Mouse (Mus musculus) intestine, postnatal 0 days (tissue): ENCODE measurements around the gene Rad51b. TPM values are rescaled to one million over a fixed set of nuclear protein-coding genes. Genes with fewer than 3 reads are reported as not detected.

Experiments
- ATAC-seq: fragments of 200-750 bp; cut with Nextera tagmentation; 2 replicates; pipeline ENCODE4 v1.8.0; 2017; ENCODE audit warnings: mild to moderate bottlenecking, moderate TSS enrichment, moderate library complexity
- H3K27ac ChIP-seq: fragments of 300-500 bp; sonication (generic); 2 replicates; pipeline ENCODE4 v1.5.1; 2014; ENCODE audit warnings: mild to moderate bottlenecking, low read depth, low read length, moderate library complexity
- H3K27me3 ChIP-seq: fragments of 300-500 bp; sonication (generic); replicated peaks from 2 replicates; pipeline ENCODE4 v1.6.1; 2014; ENCODE audit warnings: low read length, mixed read lengths; ENCODE audit not compliant: control insufficient read depth, insufficient read depth
- H3K36me3 ChIP-seq: fragments of 300-500 bp; sonication (generic); 2 replicates; pipeline ENCODE4 v1.6.1; 2014; ENCODE audit warnings: mild to moderate bottlenecking, moderate library complexity; ENCODE audit not compliant: control insufficient read depth, insufficient read depth
- H3K4me1 ChIP-seq: fragments of 300-500 bp; sonication (generic); replicated peaks from 2 replicates; pipeline ENCODE4 v1.6.1; 2014; ENCODE audit warnings: antibody characterized with exemption, low read length, mixed read lengths; ENCODE audit not compliant: control insufficient read depth, insufficient read depth
- H3K4me2 ChIP-seq: fragments of 300-500 bp; sonication (generic); replicated peaks from 2 replicates; pipeline ENCODE4 v1.6.1; 2014; ENCODE audit warnings: low read depth, mild to moderate bottlenecking, moderate library complexity
- H3K4me3 ChIP-seq: fragments of 300-500 bp; sonication (generic); 2 replicates; pipeline ENCODE4 v1.5.1; 2014; ENCODE audit warnings: low read depth, low read length
- H3K9ac ChIP-seq: fragments of 300-500 bp; sonication (generic); 2 replicates; pipeline ENCODE4 v1.6.1; 2014; ENCODE audit warnings: mild to moderate bottlenecking, low read depth, low read length
- H3K9me3 ChIP-seq: fragments of 300-500 bp; sonication (generic); 2 replicates; pipeline ENCODE4 v1.6.1; 2016; ENCODE audit warnings: mixed run types; ENCODE audit not compliant: control insufficient read depth
- CTCF ChIP-seq: sonication (generic); IDR thresholded peaks from 2 replicates; pipeline ENCODE4 v1.5.1; 2016; ENCODE audit warnings: low read depth, mild to moderate bottlenecking, control low read depth, antibody characterized with exemption, moderate library complexity
- WGBS: fragments of 180-500 bp; shearing (Covaris S2); extraction: QIAGEN DNeasy Blood & Tissue Kit; methylation state at CpG from one replicate; pipeline ENCODE4 v1.1.7; 2014; 5-methylcytosine and 5-hydroxymethylcytosine counted together
- polyA plus RNA-seq: library from polyadenylated mRNA; unstranded; fragments of >200 nt; fragmentation: Nextera tagmentation; extraction: Ambion mirVana; gene quantifications from 2 replicates; pipeline ENCODE4 v1.2.1, GENCODE M21; 2015

The Rad51b gene
- polyA plus RNA-seq, 1 experiment from 2014 or later: 1.9 TPM

DNA sequence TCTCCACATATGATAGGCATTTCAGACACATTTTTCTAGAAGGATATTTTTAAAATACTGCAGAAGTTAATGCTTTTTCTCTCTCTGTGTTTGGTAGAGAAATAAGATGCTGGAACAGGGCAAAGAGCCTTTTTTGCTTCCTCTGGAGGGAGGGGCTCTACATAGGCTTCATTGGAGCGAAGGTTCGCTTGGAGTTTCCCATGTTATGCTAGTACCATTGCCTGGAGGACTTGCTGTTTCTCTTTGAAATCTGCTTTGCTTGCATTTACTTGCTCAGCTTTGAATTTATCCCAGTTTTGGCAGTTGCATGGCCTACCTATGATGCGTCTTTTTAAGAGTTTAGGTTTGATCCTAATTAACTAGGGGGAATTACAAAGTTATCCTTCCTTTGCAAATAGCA is 92.2 kb downstream of the Rad51b start:
- ATAC-seq: no peak

DNA sequence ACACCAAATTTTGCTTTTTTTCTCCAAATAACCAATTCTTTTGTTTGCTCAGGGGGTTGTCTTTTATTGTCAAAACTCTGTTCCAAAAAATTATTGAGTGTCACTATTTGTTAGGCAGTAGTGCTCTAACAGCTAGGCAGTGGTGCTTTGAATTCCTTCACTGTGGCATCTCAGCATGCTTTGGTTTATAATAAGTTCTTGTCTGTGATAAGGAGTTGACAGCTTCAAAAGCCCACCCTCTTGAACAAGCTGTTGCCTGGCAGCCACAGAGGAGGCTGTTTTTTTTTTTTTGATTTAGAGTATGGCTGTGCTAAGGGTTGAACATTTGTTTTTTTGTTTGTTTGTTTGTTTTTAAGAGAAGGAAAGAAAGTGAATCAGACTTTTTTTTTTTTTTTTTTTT is 92.9 kb downstream of the Rad51b start:
- Histone ChIP-seq H3K4me1 (no peaks in the 10 kb centered on the region), H3K4me2 (no peak overlapping the region), H3K36me3 (no peaks in the 10 kb centered on the region), H3K27me3 (no peaks in the 10 kb centered on the region), H3K9me3 (no peaks in the 10 kb centered on the region), H3K27ac (no peak overlapping the region), H3K9ac (no peak overlapping the region), H3K4me3 (no peak overlapping the region)
- ATAC-seq: no peak
- no peak for TF ChIP-seq CTCF

More for the DNA sequence above, 92.2 kb downstream of the Rad51b start:
- no peaks in the 10 kb centered on the region for H3K9me3 ChIP-seq
- H3K4me1 ChIP-seq: peaks cover 3% of the 10 kb centered on the region; the same call in 1 of the 2 replicates
- no peak for TF ChIP-seq CTCF
- H3K4me2 ChIP-seq: no peak overlapping the region
- H3K9ac ChIP-seq: no peak overlapping the region
- 92% methylated on average over 3 of the region's 3 CpGs for WGBS
- H3K27me3 ChIP-seq: no peaks in the 10 kb centered on the region
- H3K4me3 ChIP-seq: no peak overlapping the region
- no peak overlapping the region for H3K27ac ChIP-seq
- H3K36me3 ChIP-seq: no peaks in the 10 kb centered on the region

DNA sequence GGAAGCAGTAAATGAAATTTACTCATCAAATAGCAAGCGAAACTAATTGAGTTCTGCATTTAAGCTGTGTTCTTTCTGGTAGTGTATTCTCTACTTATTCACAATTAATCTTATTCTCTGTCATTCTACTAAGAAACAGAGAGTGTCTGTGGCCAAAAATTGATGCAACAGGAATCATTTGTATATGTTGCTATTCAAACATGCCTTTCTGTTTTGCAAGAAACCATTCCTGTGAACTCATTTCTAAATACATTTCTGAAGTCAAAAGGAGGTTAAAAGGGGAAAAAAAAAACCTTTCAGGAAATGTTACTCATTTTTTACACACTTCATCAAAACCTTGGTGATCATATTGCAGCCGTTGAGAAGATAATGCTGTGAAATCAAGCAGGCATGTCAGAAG is 96.6 kb downstream of the Rad51b start:
- Histone ChIP-seq H3K9me3 (no peaks in the 10 kb centered on the region), H3K4me1 (no peaks in the 10 kb centered on the region), H3K27ac (no peak overlapping the region), H3K4me2 (no peak overlapping the region), H3K4me3 (no peak overlapping the region), H3K36me3 (no peaks in the 10 kb centered on the region), H3K27me3 (no peaks in the 10 kb centered on the region), H3K9ac (no peak overlapping the region)
- TF ChIP-seq CTCF: no peak
- ATAC-seq: no peak
- WGBS: 61% methylated on average over 2 of the region's 2 CpGs

DNA sequence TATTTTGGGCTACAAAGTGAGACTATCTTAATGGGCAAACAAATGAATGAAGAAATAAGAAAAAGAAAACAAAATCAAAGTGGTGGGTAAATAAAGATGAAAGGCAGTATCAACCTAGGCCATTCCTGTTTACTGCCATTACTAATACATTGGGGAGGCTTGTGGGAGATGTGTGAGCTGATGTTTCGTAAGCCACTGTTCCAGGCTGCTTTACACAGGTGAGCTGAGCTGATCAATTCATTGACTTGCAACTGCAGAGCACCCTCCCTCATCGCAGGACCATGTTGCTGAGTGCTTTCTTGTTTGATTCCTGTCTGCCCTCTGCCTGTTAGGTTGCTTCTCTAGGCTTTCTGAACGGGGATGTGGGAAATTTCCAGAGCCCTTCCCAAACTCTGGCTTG is 106.9 kb downstream of the Rad51b start:
- no peak for ATAC-seq
- H3K27me3 ChIP-seq: no peaks in the 10 kb centered on the region
- H3K27ac ChIP-seq: no peak overlapping the region
- no peak overlapping the region for H3K4me2 ChIP-seq
- H3K9me3 ChIP-seq: no peaks in the 10 kb centered on the region
- TF ChIP-seq CTCF: no peak
- no peak overlapping the region for H3K4me3 ChIP-seq
- WGBS: 61% methylated on average over 3 of the region's 3 CpGs
- no peak overlapping the region for H3K9ac ChIP-seq
- H3K36me3 ChIP-seq: no peaks in the 10 kb centered on the region
- H3K4me1 ChIP-seq: no peaks in the 10 kb centered on the region

DNA sequence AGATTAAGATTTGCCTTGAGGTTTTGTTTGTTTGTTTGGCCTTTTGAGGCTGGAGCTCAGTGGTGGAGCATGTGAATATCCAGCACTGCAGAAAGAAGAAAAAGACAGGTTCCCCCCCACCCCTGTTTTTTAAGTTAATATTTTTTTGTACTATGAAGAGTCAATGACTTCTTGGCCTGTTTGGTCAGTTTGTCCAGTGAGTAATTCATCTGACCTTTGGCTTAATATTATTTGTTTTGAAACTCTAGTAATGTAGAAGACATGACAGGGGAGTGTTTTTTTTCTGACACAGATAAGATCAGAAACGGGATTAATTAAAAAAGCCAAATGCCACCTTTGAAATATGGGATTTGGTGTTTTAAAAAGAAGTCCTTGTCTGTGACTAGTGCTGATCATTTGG is 107.4 kb downstream of the Rad51b start:
- Histone ChIP-seq H3K36me3 (no peaks in the 10 kb centered on the region), H3K4me2 (no peak overlapping the region), H3K27me3 (no peaks in the 10 kb centered on the region), H3K4me3 (no peak overlapping the region), H3K9me3 (no peaks in the 10 kb centered on the region), H3K4me1 (no peaks in the 10 kb centered on the region), H3K9ac (no peak overlapping the region), H3K27ac (no peak overlapping the region)
- TF ChIP-seq CTCF: no peak
- WGBS: 36% methylated on average over 1 of the region's 1 CpGs
- ATAC-seq: no peak

DNA sequence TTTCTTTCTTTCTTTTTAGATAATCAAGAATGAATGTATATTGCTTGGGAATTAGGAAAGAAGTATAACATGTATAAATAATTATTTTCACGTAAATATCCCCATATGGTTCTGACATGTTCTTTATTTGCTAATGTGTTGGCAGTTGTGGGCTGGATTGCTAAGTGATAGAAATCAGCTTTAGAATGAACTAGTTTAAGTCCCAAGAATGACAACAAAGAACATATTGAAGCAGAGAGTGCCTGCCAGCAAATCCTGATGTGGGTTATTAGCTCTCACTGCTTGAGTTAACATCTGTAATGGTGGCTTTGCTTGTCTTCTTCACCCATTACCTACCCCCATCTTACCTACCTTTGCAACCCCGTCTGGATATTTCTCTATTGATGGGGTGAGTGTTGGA is 111.6 kb downstream of the Rad51b start:
- Histone ChIP-seq H3K27me3 (no peaks in the 10 kb centered on the region), H3K9me3 (no peaks in the 10 kb centered on the region), H3K4me3 (no peak overlapping the region), H3K9ac (no peak overlapping the region), H3K4me2 (no peak overlapping the region), H3K27ac (no peak overlapping the region), H3K4me1 (no peaks in the 10 kb centered on the region), H3K36me3 (no peaks in the 10 kb centered on the region)
- ATAC-seq: no peak
- TF ChIP-seq CTCF: no peak
- WGBS: 71% methylated on average over 2 of the region's 2 CpGs
